Mouse (Mus musculus): ENCODE measurements around the gene B3galt5.

DNA sequence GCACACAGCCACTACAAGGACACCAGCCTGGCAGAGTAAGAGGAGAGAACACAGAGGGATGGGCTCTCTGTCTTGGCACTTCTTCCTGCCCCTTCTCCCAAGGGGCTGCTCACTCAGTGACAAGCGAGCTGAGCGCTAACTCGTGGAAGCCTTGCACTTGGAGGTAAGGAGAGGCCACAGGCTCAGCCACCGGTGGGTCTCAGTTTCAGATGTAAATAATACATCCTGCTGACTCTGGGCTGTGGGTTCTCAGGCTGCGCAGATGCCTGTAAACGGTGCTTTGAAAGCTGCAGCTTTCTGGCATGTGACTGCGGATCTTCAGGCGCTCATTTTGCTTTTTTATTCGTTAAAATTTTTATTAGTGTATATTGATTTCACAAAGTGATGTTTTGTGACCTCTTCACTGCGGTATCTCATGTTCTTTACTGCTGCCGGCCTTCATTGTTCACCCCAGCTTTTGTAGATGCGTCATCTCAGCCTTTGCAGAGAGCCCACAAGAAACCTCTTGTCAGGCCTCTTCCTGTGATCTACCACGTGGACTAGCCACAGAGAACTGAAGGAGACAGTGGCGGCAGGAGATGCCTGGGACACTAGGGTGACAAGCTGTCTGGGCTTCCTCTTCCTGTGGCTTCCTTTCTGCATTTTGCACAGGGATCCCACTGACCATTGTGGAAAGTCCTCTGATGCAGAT lies 37.5 kb downstream of the B3galt5 start:
- no peak for TF ChIP-seq CTCF (IDR thresholded peaks at IDR 0.05; ENCODE audit: borderline replicate concordance, insufficient read depth, low read depth, low read length)
- no peak for TF ChIP-seq POLR2A (IDR thresholded peaks at IDR 0.05; ENCODE audit: borderline replicate concordance, insufficient read depth, low read length)
